Mouse (Mus musculus): Measurements from ENCODE around the gene 1700013G24Rik.

DNA sequence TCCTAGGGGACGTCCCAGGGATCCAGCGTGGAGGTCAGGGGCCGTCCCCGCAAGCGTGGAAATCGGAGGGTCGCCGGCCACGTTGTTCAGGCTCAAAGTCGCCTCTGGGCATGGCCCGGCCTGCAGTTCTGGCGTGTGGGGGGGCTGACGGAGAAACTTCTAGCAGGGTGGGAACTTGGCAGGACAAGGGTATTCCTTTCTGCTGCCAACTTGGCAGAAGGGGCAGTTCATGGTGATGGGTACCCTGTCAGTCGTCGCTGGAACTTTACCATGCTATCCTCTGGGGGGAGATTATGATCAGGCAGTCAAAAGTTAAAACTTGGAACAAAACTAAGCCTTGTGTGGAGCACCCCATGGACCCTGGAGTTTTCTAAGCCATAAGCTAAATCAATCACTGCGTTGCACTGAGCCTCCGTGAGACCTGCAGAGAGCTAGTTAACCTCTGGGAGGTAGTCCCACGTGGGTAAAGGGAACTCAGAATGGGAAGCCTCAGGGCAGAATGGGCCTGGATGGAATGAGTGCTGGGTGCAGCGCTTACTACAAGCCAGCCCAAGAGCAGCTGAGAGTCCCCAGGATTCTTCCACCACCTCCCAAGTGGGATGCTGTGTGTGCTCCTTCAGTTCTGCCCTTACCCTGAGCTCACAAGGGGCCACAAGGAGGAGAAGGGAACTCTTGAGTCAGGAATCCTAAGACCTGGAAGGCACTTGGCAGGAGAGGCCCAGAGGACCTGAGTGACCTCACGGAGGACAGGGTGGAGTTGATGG lies 16.2 kb downstream of the 1700013G24Rik start:
- TF ChIP-seq CTCF (IDR thresholded peaks at IDR 0.05; ENCODE audit: low read depth) (no peak), EP300 (IDR thresholded peaks at IDR 0.05; ENCODE audit: low read depth) (no peak)

Data from liver, postnatal 0 days (tissue).